Mouse (Mus musculus) ovary, adult 18-20 months (tissue): ENCODE data around the gene Dbn1.

Experiments used
- DNase-seq: peaks from one replicate; pipeline ENCODE4 v3.0.0; 2022; ENCODE audit warnings: low spot score, mixed read lengths

The Dbn1 gene

GRCm38 (mm10) chr13:55478036-55478435 lies 9.9 kb downstream of the Dbn1 start:
- no peak for DNase-seq

- DNase-seq = no peak
Measured at GRCm38 (mm10) chr13:55477492-55477891, 10.4 kb downstream of the Dbn1 start.

- DNase-seq = no peak
Measured at GRCm38 (mm10) chr13:55476256-55476655, 11.7 kb downstream of the Dbn1 start.

- no peak for DNase-seq
Measured at GRCm38 (mm10) chr13:55475750-55476149, 12.2 kb downstream of the Dbn1 start.

- no peak for DNase-seq
Measured at GRCm38 (mm10) chr13:55474621-55475069, 13.3 kb downstream of the Dbn1 start.

DNA sequence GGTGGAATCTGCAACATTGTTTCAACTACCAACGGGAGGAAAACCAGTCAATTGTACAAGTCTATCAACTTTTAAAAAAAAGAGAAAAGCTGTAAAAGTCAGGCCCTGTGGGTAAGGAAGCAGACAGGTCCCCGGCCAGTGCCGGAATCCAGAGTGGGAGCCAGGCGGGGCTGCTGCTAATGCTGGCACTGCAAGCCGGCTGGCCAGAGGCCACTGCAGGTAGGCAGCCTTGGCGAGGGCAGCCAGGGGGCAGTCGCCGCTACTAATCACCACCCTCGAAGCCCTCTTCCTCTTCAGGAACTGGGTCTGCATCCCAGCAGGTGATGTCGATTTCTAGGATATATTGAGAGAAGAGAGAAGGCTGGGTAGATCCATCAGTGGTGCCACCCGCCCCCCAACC lies 13.9 kb downstream of the Dbn1 start:
- no peak for DNase-seq

DNA sequence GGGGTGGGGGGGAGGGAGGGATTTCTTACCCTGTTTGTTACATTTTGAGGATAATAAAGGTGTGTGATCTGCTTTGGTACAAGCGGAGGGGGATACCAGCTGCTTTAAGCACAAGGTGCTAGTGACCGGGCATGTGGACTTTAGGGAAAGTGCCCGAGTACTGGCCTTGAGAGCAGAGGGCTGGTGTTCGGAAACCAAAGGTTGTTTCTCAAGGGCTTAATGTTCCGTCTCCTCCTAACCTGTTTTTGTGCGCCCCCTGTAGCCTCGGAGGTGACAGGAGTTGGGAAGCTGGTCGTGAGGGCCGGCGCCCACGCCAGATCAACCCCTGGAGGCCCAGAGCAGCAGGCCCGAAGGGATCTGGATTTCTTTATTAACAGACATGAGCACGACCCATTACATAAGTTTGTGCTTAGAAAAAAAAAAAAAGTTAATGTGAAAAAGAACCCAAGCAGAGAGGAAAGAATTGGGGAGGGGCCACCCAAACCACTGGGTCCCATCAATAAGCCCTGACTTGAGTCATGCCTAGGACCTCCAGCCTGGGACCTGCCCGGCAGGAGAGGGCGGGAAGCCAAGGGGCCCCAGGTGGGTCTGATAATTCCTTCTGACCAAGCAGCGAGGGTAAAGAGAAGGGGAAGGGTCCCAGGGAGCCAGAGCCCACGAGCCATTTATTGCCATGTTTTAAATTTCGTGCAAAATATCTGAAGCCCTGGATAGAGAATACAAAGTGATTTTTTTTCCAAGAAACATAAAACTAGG lies 14.7 kb downstream of the Dbn1 start:
- DNase-seq = no peak

GRCm38 (mm10) chr13:55472132-55473022 lies 15.5 kb downstream of the Dbn1 start:
- DNase-seq = no peak

DNA sequence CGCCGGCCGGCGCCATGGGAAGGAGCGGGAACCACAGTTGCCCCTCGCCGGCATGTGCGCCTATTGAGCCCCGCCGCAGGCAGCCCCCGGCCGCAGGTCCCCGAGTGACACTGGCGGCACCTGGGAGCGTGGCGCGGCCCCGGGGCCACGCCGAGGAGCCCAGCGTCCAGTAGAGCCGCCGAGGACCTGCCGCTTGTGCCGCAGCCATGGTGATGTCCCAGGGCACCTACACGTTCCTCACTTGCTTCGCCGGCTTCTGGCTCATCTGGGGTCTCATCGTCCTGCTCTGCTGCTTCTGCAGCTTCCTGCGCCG lies 16.1 kb downstream of the Dbn1 start:
- no peak for DNase-seq

DNA sequence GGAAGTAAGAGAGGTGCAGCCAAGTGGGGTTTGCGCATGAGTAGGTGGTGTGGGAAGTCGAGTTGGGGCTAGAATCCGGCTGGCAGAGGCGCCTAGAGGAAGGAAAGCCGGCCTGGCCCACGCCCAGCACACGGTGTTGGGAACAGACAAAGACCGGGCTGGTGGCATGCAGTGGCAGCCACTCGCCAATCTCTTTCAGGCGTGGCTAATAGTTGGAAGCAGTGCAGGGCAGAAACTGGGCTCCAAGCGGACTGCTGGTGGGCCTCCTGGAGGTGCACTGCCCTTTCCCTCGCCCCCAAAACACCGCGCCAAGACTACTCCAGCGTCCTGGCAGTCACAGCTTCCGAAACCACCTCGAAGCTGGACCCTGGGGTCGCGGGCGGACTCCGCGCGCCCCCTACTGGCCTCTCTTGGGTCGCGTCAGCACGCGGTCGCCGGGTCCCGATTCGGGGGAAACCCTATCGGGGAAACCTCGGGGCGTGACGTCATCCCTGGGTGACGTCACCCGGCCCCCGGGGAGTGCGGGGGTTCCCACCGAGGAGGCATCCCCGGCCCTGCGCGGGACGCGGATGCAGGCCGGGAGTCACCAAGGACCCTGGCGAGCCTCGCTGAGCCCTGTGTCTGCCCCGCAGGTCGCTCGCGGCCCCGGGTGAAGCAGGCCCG lies 16.6 kb downstream of the Dbn1 start:
- DNase-seq = peak; percentile 64

DNA sequence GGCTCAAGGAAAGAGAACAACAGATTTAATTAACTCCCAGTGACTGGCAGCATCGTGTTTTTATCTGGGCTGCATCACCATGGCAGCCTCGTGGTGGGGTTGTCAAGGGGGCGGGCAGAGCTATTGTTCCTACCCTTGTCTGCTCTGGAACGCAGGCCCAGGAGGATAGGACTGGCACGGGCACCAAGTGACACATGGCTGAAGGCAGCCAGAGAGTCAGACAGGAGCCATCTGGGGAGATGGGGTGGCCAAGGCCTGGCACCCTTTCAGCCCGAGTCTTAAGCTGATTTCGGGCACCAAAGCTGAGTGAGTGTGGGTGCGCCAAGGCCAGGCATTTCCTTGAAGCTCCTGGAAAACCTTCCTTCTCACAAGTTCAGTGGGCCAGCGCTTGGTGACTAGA lies 17.5 kb downstream of the Dbn1 start:
- no peak for DNase-seq

GRCm38 (mm10) chr13:55468851-55469560 lies 18.9 kb downstream of the Dbn1 start:
- DNase-seq = peak; percentile 50

GRCm38 (mm10) chr13:55465830-55466440 lies 22.0 kb downstream of the Dbn1 start:
- DNase-seq = no peak

DNA sequence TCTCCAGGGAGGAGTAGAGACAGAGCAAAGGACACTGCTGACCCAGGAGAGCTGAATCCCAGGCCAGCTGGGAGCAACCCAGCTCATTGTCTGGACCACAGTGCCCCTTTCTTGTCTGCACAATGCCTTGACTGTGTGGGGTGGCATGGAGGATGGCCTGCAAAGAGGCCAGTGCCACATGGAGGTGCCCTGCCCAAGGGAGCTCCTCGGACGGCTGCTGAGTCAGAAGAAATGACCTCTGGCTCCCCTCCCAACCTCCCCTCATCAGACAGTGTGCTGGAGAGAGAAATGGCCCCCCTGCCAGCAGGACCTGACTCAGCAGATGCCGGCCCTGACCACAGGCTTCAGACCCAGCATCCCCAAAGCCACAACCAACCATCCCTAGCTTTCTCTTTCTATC lies 22.7 kb downstream of the Dbn1 start:
- DNase-seq = no peak

GRCm38 (mm10) chr13:55464027-55464884 lies 23.7 kb downstream of the Dbn1 start, which contains the start of gene Prr7:
TSS of gene Prr7 (plus strand) at chr13:55464267.
- no peak for DNase-seq

DNA sequence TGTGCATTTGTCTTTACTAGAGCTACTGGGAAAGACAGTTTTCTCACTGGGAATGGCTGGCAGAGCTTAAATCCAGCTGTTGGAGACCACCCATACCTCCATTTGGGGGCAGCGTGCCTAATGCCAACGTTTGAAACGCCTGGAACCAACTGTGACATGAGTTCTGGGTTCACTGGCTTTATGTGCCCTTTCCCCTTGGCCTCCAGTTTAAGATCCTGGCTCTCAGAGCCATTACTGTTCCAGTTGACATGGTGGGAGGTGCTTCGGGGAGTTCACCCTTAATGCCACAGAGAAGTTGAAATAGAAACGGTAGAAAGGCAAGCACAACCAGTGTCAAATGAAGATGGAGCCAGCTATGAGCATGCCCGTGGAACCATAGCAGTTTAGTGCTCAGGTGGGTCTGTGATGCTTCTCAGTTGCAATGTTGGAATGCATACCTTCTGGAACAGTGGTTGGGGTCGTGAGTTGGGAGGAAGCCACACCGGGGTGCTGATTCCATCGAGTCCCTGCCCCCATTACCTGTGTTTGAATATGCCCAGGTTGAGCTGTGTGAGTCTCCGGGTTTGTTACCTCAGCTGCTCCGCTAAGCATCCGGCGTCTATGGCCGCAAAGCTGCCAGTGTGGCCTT lies 24.4 kb downstream of the Dbn1 start:
- DNase-seq = no peak

DNA sequence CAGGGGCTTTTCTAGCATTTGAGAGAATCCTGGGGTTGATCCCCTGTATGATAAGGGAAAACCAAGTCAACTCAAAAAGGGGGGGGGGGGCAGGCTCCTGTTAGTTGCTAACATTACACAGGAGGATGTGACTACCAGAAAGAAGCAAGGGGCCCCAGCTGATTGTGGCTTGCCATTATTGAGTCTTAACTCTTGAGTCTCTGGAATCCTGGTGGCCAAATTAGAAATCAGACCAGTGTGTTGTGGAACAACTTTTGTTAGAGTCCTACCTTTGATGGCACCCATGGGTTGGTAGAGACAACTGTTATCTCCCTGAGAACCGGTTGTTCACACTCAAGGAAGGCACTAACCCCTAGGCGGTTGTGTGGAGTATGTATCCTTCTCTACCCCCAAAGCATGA lies 24.9 kb downstream of the Dbn1 start:
- no peak for DNase-seq

DNA sequence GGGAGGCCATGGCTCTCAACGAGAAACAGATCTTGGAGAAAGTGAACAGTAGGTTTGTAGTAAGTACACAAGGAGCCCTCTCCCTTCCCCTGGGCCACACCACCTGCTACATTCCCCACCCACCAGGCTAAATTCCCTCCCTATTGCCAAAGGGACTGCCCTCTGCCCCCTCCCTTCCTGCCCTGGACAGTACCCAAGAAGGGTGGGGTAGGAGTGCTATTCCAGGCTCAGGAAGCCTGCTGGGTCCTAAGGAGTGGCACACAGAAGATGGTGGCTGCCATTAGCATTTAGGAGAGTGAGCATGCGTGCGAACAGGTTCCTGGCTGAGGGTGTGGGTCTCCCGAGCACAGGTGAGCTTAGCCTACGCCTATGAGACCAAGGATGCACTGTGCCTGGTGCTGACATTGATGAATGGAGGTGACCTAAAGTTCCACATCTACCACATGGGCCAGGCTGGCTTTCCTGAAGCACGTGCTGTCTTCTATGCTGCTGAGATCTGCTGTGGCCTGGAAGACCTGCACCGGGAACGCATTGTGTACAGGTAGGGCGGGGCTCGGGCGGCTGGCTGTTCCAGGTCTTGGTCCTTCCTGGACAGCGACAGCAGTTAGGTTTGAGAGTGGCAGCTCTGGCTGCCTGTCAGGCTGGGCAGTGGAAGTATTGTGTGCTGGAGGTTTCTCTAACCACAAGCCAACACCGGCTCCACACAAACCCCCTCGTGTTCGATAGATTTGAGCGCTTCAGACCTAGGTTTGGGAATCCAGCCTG lies 35.9 kb downstream of the Dbn1 start:
- no peak for DNase-seq

DNA sequence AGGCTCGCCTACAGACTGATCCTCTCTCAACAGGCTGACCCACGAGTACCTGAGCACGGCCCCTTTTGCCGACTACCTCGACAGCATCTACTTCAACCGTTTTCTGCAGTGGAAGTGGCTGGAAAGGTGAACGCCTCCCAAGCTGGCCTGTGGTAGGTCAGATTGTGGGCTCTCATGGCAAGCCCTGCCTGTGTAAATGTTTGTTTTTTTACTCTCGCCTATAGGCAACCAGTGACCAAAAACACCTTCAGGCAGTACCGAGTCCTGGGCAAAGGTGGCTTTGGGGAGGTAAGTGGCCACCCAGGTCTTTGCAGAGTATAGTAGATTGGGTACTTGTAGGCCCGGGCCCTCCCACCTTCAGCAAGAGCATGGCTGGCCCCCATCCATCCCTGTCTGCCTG lies 36.6 kb downstream of the Dbn1 start:
- DNase-seq = no peak
